Mouse (Mus musculus) liver, embryonic 14.5 days (tissue): ENCODE results near the gene Tbc1d20.

Experiments
- CTCF ChIP-seq: IDR thresholded peaks from 2 replicates; pipeline ENCODE4 v1.5.1; 2016; ENCODE audit warnings: antibody characterized with exemption, low read depth, control low read depth
- EP300 ChIP-seq: IDR thresholded peaks from 2 replicates; pipeline ENCODE4 v1.6.1; 2016; ENCODE audit warnings: antibody characterized with exemption, low read depth

GRCm38 (mm10) chr2:152332101-152332825 lies 38.6 kb downstream of the Tbc1d20 start, which contains the start of gene Rbck1:
- TF ChIP-seq EP300, result no peak
- no peak; the same call in 1 of the 2 replicates for TF ChIP-seq CTCF
